Mouse (Mus musculus): ENCODE data around the gene Ppp1r14c. TPM values are rescaled to one million over a fixed set of nuclear protein-coding genes. Genes with fewer than 3 reads are reported as not detected.

Ppp1r14c gene
- total RNA-seq (2021) = 10 to 100 TPM; 24.1 to 25.2 TPM

DNA sequence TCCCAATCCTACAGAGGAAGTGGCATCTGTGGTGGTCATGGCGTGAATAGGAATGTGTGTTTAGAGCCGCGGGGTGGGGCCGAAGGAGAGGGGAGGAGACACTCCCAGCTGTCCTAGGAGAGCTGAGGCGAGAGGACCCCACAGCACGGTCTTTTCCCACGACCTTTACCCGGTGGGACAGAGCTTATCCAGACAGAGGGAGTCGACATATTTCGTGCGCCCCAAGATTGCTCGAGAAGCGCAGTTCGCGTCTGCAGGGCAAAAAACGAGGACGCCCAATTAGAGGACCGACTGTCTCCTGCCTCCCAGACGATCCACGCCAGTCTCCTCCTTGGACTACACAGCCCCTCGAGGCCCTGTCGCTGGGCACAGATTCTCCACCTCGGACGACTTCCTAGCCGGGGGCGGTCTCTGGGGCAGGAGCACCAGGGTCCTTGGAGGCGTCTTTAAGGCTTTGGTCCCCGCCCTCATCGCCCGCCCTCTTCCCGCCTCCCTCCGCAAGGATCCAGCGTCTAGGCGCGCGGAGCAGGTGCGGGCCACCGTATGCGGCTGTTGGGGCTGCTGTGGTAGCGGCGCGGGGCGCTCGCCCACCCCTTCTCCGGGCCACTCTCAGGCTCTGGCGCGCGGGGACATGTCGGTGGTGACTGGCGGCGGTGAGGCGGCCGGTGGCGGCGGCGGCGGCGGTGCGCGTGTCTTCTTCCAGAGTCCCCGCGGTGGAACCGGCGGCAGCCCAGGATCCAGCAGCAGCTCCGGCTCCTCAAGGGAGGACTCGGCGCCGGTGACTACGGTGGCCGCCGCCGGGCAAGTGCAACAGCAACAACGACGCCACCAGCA, at the start of gene Ppp1r14c:
Gene Ppp1r14c, plus strand, starts transcription at position 22 of the 834 bp plus-strand sequence.
- peak; percentile 62 to 65 for DNase-seq

DNA sequence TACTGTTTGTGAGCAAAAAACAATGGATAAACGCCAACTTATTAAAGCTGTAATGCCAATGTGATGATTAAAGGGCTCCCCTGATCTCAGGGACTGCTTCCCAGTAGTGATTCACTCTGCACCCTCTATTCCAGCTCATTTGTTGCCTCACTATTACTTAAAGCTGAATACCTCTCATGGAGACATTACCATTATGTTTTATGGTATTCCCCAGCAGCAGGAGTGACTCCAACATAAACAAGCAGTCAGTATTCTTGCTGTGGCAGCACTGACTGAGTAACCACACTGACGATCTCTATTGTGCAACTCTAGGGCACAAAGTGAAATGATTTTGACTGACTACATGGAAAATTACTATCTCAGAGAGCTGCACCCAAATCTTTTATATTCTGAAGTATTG, 44.5 kb upstream of the Ppp1r14c start:
- DNase-seq = no peak

DNA sequence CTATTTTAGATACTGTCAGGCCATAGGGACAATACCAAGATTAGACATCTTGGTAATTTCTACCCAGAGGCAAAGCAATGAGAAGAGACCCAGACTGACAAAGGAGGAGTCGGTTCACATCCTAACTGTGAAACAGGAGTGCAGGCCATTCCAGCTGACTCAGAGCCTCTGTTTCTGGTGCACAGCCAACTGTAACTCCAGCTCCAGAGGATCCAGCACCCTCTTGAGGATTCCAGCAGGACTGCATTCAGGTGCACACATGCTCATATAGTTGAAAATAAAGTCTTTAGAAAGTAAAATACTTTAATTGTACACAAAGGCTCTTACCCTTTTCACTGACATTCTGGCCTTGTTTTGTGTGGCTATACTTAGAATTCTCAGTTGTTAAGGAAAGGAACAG, 40.4 kb upstream of the Ppp1r14c start:
- DNase-seq = no peak

DNA sequence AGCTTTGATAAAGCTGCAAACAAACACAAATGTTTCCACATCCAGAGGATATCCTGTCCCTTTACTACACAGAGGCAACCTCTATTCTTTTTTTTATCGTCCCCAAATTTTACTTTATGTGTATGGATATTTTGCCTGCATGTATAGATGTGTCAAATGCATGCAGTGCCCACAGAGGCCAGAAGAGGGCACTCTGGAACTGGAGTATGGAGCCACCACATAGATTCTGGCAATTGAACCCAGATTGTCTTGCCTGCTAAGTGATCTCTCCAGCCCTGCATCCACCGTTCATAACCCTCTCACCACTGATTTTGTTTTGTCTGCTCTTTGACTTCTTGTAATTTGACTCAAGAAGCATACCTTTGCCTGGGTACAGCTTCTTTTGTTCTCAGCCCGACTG, 33.0 kb upstream of the Ppp1r14c start:
- DNase-seq = peak; percentile 68 to 73

DNA sequence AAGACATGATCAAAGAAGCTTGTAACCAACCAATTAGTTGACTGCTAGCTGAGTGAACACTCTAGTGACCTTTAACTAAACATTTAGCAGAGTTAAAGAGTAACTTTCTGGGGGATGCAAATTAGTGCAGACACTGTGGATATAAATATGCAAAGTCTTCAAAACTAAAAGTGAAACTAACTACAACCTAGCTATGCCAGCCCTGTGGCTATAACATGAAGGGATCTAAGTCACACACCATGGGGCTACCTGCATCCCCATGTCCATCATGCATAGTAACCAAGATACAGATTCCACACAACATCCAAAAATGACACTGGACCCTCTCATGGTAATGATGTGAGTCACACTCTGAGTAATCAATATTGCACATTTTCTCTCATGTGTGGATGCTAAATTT, 31.3 kb upstream of the Ppp1r14c start:
- no peak for DNase-seq

DNA sequence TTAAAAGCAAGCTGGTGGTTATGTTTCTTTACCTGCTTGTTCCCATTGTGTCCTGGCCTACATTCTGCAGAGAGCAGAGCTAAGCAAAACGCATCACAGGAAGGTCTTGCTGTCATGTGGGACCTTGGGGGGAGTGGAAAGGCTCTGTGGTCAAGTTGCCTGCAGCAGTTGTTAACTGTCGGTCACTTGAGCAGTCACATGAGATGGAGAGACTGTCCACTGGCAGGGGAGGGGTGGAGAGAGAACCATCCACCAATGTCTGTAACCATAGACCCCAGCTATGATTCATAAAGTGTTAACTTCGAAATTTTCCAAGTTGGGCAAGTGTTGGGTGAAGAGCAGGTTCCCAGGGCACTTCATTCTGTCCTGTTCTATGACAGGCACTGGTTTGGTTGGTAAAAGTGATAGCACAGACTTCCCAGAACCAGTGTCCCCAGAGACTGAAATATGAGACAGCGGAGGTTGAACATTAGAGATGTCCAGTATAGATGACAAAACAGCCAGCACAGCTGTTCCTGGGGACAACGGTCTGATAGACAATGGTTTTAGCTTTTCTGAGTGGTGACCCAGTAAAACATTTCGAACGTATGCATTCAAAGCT, 29.0 kb upstream of the Ppp1r14c start:
- DNase-seq = no peak

DNA sequence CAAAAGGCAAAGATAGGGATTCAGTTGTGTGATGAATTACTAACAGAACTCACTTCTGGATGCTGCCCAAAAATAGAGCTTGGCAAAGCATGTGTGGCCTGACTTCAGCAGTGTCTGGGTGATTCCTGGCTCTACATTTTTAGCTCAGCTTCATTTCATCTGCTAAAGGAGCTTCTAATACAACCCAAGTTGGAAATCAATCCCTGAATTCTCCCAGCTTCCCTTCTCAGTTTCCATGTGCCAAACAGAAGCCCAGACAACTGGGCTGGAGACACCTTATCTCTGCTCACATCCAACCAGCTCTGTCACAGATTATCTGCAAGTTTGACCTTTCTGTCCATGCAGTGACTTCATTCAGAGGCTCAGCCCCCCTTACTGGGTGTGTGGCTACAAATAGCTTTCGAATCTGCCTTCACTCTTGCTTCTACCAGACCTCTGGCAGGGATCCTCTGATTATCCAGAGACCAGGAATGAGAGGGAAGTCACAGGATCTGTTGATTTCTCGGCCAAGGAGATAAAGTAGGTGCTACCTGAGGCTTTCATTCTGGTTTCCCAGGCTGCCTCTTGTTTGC, 28.4 kb upstream of the Ppp1r14c start:
- no peak for DNase-seq

DNA sequence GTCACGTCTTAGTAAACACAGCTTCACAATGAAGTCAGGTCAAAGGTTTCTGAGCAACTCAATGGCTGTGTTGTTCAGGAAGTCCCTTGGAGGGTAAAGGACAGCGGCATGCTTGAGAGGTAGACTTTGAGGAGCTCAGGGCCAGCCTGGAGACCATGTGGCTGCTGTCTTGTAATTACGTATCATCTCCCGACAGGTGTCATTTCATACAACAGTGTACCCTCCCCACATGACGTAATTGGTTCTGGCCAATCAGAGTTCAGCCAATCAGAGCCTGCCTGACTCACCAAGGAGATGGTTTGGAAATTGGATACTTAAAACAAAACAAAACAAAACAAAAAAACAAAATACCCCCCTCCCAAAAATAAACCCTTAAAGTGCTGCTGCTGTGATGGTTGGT, 20.2 kb upstream of the Ppp1r14c start:
- no peak for DNase-seq

DNA sequence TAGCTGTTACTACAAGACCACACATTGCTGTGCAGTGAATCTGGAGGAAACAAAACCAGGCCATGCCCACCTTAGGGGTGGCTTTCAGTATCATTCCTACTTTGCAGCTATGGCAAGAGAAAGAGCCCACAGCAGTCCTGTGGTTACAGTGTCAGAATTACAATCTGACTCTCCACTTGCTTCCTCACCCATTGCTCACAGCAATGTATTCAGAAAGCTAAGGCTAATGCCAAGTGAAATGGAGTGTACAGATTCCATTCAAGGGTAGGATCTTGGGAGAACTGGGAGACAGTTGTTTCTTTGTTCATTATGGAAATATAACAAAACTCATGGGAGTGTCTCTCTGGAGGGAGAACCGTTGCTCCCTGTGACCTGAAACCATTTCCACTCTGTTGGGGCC, 6.3 kb upstream of the Ppp1r14c start:
- no peak for DNase-seq

DNA sequence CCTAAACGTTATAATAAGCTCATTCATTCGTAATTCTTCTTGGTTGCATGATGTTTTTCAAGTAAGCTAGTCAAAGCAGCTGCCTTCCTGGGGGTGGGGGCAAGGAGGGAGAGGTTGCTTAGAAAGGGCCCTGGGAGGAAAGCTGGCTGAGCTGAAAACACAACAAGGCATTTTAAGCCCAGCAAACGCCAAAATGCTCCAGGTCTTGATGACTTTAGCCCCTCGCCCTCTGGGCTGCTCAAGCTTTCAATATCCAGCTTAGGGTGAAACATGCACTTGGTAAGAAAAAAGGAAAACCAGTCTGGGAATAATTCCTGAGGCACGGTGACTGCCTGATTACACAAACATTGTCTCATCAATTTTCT, 204 bp upstream of the Ppp1r14c start:
- peak in 1 of 2 experiments; percentile 5 for DNase-seq

DNA sequence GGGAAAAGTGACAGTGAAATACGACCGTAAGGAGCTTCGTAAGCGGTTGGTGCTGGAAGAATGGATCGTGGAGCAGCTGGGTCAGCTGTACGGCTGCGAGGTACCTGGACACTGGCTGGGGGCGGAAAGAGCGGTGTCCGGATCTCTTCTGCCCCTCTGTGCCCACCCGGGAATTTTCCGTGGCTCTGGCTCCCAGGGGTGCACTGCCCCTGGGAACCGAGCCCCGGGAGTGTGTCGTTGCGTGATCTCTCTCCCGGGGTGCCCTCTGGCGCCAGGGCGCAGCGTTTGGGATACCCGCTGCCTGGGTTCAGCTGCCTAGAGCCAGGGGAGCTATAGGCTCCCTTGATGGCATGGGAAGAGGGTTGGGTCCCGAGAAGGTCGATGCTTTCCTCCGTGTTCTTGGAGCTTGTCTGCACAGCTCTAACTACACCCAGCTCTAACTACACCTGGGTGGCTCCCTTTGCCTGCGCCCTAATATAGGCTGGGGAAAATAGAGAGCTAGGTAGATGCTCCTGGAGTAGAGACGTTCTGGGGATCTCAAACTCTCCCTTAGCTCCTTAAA, 1.1 kb downstream of the Ppp1r14c start:
- peak; percentile 54 to 62 for DNase-seq

DNA sequence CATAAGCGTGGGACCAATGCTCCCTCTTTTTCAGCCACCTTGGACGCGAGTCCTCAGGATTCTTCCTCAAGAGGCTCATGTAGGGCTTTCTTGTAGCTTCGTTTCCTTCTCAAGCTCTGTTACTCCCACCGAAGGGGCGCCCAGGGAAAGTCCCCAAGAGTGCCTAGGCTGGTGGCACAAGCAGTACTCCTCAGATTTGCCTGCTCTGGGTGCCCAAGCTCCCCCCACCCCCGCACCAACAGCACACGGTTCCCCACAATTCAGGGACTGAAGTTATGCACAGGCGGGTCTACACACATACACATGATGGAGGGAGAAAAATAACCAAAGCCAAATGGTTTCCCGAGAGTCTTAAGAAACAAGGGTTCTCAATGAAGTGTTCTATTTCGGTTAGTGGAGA, 1.6 kb downstream of the Ppp1r14c start:
- DNase-seq = peak; percentile 15 to 18

DNA sequence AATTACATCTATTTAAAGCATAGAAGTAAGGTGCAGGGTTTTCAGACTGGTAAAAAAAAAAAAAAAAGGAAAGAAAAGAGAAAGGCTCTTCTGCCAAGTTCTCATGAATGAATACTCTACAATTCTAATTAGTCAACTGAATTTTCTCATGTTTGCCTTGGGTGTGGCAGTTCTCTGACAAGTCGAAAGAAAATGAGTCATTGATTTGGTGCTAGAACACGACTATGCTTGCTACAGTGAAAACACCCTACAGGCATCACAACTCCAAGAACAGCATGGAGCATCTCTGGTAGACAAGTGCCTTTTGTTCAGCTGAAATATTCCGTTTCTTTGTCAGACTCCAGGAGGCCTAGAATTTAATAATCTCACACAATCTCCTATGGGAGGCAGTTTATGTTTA, 17.3 kb downstream of the Ppp1r14c start:
- no peak for DNase-seq

DNA sequence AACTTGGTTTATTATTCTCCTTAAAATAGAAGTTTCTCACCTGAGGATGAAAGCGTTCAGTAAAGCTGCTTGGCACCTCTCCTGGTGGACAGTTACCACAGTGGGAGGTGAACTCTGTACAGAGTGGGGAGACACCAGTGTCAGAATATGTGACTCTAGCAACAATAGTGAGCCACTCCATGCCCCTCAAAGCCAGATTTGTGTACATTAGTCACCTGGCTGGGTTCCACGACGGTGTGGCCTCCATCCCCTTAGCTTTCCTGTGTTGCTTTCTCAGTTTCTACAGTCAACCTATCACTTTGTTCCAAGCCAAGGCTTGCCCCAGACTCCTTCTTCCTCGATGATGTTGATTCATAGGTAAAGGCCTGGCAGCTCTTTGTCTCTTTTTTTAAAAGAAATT, 26.4 kb downstream of the Ppp1r14c start:
- DNase-seq = no peak

DNA sequence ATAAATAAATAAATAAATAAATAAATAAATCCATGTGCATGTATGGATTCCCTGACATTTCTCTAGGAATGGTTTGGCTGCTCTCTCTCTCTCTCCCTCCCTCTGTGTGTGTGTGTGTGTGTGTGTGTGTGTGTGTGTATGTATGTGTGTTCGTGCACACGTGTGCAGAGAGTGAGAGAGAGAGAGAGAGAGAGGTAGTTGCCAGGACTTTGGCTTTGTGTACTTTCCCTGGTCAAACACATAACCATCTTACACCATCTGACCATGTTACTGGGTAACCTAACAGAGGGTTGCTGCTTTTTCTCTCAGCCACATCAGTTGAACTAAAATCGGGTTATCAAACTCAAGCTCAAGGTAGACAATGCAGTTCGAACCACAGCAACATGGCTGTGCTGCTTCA, 27.7 kb downstream of the Ppp1r14c start:
- DNase-seq = no peak

DNA sequence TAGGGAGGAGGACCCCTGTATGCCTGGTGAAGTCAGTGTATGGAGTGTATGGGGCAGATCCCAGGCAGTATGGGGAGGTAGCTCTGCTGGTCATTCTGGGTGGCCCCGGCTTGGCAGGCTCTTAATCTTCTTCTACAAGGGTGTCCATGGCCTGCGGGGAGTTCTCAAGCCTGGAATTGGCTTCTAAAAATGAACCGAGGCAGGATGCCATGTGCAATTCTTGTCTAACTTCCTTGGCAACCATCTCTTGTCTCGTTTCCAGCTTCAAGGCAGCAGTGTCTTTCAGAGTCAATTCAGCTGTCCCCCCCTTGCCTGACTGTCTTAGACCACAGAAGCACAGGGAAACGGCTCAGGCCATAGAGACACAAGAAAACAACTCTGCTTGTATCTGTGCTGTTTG, 28.3 kb downstream of the Ppp1r14c start:
- DNase-seq = peak in 1 of 2 experiments; percentile 30

DNA sequence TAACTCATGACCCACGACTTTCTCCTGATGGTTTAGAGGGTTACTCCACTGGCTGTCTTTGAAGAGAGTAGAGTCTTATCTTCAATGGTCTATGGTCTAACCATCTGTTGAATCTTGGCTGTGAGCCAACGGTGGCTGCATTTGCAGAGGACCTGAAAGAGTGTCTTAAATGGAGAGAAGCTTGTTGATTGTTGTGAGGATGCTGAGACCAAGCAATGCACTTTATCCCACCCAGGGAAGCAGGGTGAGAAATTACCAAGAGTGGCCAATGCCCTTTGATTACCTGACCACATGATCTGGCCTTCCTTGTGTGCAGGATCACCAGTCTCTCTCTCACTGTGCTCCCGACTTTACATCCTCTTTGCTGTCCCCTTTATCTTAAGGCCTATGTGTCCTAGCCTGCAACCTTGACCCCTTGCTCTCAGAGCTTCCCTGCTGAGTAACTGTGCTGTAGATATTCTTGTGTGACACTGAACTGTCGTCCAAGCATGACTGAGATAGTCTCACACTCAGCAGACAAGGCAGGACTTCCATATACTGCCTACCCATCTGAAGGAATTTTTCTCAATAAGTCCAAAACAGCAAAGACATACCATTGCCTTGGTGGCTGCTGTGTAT, 28.9 kb downstream of the Ppp1r14c start:
- DNase-seq = no peak

DNA sequence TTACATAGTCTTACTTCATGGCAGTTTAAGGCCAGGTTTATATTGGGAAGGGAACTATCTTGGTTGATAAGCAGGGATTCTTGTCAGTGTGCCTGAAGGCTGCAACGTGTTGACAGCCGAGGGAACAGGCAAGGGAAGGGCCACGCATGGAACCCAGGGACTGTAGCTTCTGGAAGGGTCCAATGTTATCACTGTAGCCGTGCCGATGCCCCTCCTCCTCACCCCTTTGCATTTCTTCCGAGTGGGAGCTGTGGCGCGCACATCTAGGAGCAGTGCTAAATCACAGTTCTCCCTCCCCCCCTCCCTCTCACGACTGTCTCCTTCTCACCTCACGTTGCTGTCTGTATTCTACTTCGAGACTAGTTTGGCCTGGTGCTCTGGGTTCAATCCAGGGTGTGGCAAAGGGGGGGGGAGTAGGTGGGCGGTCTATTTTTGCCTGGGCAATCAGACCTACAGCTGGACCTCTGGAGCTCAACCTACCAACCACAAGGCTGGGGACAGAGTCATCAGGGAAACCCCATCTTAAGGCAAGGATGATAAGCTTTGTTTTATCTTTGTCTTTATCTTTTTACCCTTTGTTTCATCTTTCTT, 29.6 kb downstream of the Ppp1r14c start:
- no peak for DNase-seq

DNA sequence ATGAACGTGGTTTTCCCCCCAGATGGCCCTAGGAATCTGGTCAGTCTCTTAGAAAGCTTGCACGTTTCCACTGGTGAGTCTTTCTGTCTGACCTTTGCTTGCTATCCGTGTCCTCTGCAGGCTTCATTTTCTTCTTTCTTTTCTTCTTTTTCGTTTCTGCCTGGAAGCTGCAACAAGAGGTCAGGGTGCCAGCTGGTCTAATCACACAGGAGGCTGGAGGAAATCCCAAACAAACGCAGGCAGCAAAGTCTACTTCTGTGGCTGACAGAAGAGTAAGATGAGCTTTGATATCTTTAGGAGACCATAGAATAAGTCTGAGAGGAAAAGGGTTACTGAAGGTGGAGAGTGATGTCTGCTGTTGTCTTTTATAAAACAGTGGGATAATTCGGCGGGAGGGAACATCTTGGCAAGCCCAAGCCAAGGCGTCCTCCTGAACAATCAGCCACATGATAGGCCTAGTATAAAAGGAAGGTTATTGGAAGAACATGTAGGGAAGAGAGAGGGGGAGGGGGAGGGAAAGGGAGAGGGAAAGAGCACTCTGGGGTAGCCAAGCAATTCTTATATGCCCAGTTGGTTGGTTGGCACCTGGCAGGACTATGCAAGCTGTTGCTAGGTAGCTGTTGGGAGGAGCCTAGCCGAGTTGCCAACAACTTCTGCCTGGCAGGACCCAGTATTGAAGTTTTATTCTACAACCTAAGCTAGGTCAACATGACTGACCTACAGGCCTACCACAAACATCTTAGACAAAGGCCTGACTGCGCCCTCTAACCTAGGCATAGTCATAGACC, 30.3 kb downstream of the Ppp1r14c start:
- no peak for DNase-seq

DNA sequence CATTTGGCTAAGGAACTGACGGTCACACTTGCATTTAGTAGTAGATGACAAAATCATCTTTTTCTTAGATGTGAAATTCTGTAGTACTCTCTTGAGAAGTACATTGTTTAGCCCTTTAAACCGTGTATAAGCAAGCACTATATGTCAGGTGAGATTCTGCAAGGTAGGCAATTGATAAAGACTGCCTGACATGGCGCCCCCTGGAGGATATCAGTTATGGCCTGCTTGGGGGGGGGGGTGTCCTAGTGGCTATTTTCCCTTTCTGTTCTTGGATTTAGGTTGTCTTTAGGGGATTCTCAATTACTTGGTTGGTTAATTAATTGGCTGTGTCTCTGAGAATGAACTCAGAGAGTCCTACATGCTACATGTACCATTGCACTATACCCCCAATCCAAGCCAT, 31.5 kb downstream of the Ppp1r14c start:
- no peak for DNase-seq

DNA sequence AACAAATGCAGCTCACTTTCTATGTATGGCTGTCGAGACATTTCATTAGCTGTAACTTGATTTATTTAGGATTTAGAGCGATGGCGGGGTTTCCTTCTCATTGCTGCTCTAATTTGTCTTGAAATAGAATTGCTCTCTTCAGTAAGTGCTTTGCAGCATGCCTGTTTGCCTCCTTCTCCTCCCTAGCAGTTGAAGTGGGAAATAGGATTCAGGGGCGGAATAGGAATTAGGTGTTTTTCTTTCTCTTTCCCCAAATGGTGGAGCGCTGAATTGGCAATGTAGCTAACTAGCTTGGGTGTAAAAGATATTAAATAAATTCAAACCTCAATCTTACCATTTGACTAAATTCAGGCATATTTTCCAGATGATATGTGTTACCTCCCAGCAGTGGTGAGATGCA, 32.2 kb downstream of the Ppp1r14c start:
- DNase-seq = no peak

DNA sequence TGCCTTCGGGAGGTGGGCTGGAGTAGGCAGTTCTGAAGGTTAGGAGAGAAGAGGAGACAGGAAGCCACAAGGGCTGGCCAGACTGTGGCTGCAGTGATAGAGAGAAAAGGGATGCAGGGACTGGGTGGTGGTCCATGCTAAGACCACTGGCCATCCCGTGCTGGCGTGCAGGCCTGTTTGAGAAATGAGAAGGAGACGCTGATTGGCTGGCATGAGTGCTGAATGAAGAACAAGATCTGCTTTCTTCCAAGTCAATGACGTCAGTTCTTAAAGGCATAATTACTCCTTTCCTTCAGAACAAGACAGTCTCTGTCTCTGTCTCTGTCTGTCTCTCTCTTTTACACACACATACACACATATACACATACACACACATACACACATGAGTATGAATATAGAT, 36.4 kb downstream of the Ppp1r14c start:
- no peak for DNase-seq

Data from layer of hippocampus, postnatal 36 days (tissue).